Mouse (Mus musculus): ENCODE measurements around the gene Maml2. TPM values are rescaled to one million over a fixed set of nuclear protein-coding genes. Genes with fewer than 3 reads are reported as not detected.

Gene Maml2
- polyA plus RNA-seq, 1 experiment from 2014 or later: 12.1 TPM

DNA sequence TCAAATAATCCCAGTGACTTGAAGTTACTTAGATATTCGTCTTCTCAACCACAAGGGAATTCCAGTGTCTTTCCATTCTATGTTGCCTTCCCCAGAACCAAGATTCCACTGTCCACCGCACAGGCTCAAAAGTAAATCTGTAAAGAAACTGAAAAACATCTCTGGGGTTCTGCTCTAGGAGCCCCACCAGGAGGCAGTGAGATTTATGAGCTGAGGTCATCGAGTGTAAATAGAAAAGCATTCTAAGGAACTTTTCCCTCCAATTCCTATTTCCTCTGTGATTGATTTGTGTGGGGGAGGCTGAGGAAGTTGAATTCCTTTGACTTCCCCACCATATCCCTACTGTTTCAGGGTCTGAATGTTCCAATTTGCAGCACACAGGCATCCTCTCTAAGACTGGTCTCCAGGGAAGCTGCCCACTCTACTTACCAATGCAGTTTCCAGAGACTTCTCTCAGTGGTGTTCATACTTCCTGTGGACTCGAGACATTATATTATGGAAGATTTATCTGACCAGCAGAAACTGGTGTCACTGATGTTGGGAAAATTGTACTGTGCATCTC, 261.1 kb downstream of the Maml2 start:
- H3K4me3 ChIP-seq (replicated peaks; ENCODE audit: low read depth, low read length): no peak overlapping the region
- ATAC-seq (ENCODE audit: low FRiP score, low TSS enrichment): no peak
- DNase-seq: no peak
- no peak overlapping the region for H3K4me2 ChIP-seq (ENCODE audit: low read length)
- no peak overlapping the region for H3K27ac ChIP-seq (replicated peaks; ENCODE audit: low read depth, low read length)
- no peaks in the 10 kb centered on the region for H3K4me1 ChIP-seq (ENCODE audit: control insufficient read depth, insufficient read depth, low read length)
- 85% methylated on average over 4 of the region's 4 CpGs for WGBS
- no peaks in the 10 kb centered on the region for H3K27me3 ChIP-seq (ENCODE audit: control insufficient read depth, insufficient read depth, low read length)
- H3K9me3 ChIP-seq (ENCODE audit: control insufficient read depth, low read length): no peaks in the 10 kb centered on the region
- no peak overlapping the region for H3K9ac ChIP-seq (replicated peaks; ENCODE audit: low read length)
- no peaks in the 10 kb centered on the region for H3K36me3 ChIP-seq (ENCODE audit: control insufficient read depth, insufficient read depth, low read length)

DNA sequence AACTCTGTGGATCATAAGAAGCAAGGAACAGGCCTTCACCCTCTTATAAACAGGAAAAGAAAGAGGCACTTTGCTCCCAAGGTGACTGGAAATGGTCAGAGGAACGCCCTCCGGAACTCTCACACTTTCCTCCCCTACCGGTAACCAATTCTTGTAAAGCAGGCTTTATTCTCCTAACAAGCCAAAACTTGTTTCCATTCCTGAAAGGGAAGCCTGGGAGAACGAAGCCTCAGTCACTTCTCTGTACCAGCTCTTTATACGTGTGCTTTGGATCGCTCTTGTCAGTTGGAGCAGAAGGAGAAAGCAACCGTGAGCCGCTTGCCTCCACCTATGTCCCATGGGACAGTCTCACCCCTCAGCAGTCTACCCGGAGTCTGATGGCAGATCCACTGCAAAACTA, 262.9 kb downstream of the Maml2 start:
- H3K4me1 ChIP-seq (ENCODE audit: control insufficient read depth, insufficient read depth, low read length): 0 out of 2 replicates have a peak, but pooled peaks cover 4% of the 10 kb centered on the region
- H3K27ac ChIP-seq (replicated peaks; ENCODE audit: low read depth, low read length): no peak overlapping the region
- no peaks in the 10 kb centered on the region for H3K36me3 ChIP-seq (ENCODE audit: control insufficient read depth, insufficient read depth, low read length)
- no peak for ATAC-seq (ENCODE audit: low FRiP score, low TSS enrichment)
- no peaks in the 10 kb centered on the region for H3K27me3 ChIP-seq (ENCODE audit: control insufficient read depth, insufficient read depth, low read length)
- no peak overlapping the region for H3K4me3 ChIP-seq (replicated peaks; ENCODE audit: low read depth, low read length)
- H3K9me3 ChIP-seq (ENCODE audit: control insufficient read depth, low read length): no peaks in the 10 kb centered on the region
- no peak for DNase-seq
- 93% methylated on average over 9 of the region's 9 CpGs for WGBS
- H3K9ac ChIP-seq (replicated peaks; ENCODE audit: low read length): no peak overlapping the region
- no peak overlapping the region for H3K4me2 ChIP-seq (ENCODE audit: low read length)

DNA sequence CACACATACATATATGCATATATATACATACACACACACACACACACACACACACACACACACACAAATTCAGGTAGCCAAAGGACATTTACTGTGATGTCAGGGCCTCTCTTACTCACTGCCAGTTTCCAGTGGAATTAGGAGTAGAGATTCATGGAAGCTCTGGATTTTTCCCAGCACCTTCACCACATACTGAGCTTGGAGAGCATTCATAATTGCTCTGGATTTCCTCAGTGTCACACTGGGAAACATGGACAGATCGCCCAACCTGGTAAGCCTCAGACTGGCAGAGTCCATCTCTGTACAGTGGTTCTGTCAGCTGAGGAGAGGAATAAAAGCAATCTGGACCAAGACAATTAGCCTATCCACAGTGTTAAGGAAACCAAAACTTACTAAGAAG, 263.6 kb downstream of the Maml2 start:
- no peaks in the 10 kb centered on the region for H3K27me3 ChIP-seq (ENCODE audit: control insufficient read depth, insufficient read depth, low read length)
- no peak overlapping the region for H3K4me2 ChIP-seq (ENCODE audit: low read length)
- H3K9ac ChIP-seq (replicated peaks; ENCODE audit: low read length): no peak overlapping the region
- no peak for ATAC-seq (ENCODE audit: low FRiP score, low TSS enrichment)
- H3K4me1 ChIP-seq (ENCODE audit: control insufficient read depth, insufficient read depth, low read length): 0 out of 2 replicates have a peak, but pooled peaks cover 5% of the 10 kb centered on the region
- H3K36me3 ChIP-seq (ENCODE audit: control insufficient read depth, insufficient read depth, low read length): no peaks in the 10 kb centered on the region
- 80% methylated on average over 1 of the region's 1 CpGs for WGBS
- H3K9me3 ChIP-seq (ENCODE audit: control insufficient read depth, low read length): no peaks in the 10 kb centered on the region
- no peak overlapping the region for H3K27ac ChIP-seq (replicated peaks; ENCODE audit: low read depth, low read length)
- no peak for DNase-seq
- H3K4me3 ChIP-seq (replicated peaks; ENCODE audit: low read depth, low read length): no peak overlapping the region

DNA sequence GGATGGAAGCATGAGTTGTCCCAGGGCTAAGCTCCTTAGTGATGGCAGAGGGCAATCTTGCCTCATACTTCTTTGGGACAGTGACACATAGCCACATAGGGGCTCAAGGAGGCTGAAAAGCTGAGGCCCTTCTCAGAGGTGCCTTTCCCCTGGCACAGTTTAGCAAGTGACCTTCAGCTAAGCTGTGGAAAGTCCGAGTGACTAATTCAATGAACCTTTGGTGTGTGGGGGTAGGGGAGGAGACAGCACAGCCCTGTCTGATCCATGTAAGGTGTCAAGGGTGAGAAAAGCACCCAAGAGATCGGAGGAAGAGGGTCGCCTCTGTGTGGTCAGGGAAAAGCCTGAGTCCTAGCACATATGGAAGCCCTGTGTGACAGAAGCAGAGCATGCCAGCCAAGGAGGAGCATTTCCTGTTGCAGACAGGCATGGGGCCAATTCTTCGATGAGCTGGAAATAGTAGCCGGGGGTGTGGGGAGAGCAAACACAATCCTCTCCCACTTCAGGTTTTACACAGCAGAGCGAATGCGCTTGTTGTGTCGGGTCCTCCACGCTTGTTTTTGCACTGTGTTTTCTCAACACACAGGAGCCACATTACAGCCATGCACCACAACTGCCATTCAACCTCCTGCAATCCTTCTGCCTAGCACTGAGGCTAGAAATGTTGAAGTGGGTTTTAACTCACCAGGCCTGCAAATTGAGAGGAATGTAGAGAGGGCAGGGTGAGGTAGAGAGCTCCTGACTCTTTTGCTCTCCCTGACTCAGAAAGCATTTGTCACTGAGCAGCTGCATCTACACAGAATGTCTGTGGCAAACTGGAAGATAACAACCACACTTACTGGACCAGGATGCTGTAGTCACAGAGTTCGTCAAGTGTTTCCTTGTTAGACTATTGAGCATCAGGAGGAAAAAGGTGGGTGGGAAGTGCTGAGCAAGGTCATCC, 266.0 kb downstream of the Maml2 start:
- peak; percentile 23 for DNase-seq
- Histone ChIP-seq H3K27me3 (ENCODE audit: control insufficient read depth, insufficient read depth, low read length) (no peaks in the 10 kb centered on the region), H3K4me3 (replicated peaks; ENCODE audit: low read depth, low read length) (no peak overlapping the region), H3K36me3 (ENCODE audit: control insufficient read depth, insufficient read depth, low read length) (no peaks in the 10 kb centered on the region), H3K27ac (replicated peaks; ENCODE audit: low read depth, low read length) (no peak overlapping the region), H3K9ac (replicated peaks; ENCODE audit: low read length) (no peak overlapping the region), H3K4me2 (ENCODE audit: low read length) (no peak overlapping the region), H3K9me3 (ENCODE audit: control insufficient read depth, low read length) (no peaks in the 10 kb centered on the region), H3K4me1 (ENCODE audit: control insufficient read depth, insufficient read depth, low read length) (0 out of 2 replicates have a peak, but pooled peaks cover 5% of the 10 kb centered on the region)
- no peak for ATAC-seq (ENCODE audit: low FRiP score, low TSS enrichment)
- 77% methylated on average over 10 of the region's 10 CpGs for WGBS

DNA sequence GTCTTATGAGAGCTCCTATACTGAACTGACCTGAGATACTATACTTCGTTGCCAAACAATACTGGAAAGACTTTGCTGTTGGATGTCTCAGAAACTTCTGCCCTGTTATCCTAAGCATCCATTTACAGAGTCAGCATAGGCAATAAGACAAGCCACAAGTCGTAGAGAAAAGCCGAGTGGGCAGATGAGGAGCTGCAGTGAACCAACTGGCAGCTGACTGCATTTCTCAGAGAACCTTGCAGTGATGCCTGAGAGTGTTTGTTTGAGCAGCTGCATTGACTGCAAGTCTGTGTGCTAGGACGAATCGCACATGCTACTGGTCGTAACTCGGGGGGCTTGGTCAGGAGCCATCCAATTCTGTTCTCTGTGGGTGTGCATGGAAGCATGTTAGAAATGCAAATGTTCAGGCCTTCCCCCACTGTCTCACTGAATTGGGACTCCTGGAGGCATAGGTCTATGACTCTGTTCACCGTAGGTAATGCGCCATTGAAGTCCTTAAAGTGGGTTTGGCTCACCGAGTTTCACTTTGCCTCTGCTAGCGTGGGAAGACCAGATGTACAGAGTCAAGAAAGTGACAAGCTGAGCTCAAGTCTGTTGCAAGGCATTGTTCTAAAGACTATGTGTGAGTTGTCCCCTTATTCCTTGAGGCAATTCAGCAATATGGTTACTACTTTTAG, 267.7 kb downstream of the Maml2 start:
- H3K4me1 ChIP-seq (ENCODE audit: control insufficient read depth, insufficient read depth, low read length): 0 out of 2 replicates have a peak, but pooled peaks cover 5% of the 10 kb centered on the region
- no peak for ATAC-seq (ENCODE audit: low FRiP score, low TSS enrichment)
- DNase-seq: no peak
- no peak overlapping the region for H3K9ac ChIP-seq (replicated peaks; ENCODE audit: low read length)
- no peak overlapping the region for H3K27ac ChIP-seq (replicated peaks; ENCODE audit: low read depth, low read length)
- H3K36me3 ChIP-seq (ENCODE audit: control insufficient read depth, insufficient read depth, low read length): no peaks in the 10 kb centered on the region
- no peak overlapping the region for H3K4me3 ChIP-seq (replicated peaks; ENCODE audit: low read depth, low read length)
- 56% methylated on average over 11 of the region's 11 CpGs for WGBS
- no peaks in the 10 kb centered on the region for H3K27me3 ChIP-seq (ENCODE audit: control insufficient read depth, insufficient read depth, low read length)
- H3K9me3 ChIP-seq (ENCODE audit: control insufficient read depth, low read length): no peaks in the 10 kb centered on the region
- H3K4me2 ChIP-seq (ENCODE audit: low read length): no peak overlapping the region

DNA sequence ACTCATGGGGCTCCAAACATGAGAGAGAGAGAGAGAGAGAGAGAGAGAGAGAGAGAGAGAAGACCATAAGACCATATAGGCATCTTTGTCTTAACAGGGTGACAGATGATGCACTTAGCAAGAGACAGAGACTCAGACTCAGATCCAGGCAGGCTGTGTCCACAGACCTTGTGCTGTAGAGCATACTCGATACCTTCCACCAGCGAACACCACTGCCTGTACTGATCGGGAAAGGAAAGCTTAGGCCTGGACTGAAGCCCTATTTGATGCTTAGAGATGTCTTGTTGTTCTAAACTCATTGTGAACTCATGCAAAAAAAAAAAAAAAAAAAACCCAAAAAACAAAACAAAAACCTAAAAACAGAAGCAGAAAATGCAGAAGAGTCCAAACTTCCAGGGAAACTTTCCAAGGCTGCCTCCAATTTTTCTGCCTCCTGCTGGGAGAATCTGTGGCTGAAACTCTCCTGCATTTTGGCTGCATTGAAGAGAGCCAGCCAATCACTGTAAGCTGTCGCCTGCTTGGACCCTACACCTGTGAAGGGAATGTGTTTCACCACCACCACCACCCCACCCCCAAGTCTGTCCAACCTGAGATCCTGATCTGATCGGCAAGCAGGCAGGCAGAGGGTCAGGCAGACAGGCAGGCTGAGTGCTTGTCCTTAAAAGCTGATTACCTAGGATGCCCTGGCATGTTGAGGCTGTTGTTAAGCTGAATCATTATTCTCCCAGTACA, 268.6 kb downstream of the Maml2 start:
- no peaks in the 10 kb centered on the region for H3K27me3 ChIP-seq (ENCODE audit: control insufficient read depth, insufficient read depth, low read length)
- no peaks in the 10 kb centered on the region for H3K36me3 ChIP-seq (ENCODE audit: control insufficient read depth, insufficient read depth, low read length)
- no peak overlapping the region for H3K4me3 ChIP-seq (replicated peaks; ENCODE audit: low read depth, low read length)
- H3K4me1 ChIP-seq (ENCODE audit: control insufficient read depth, insufficient read depth, low read length): 0 out of 2 replicates have a peak, but pooled peaks cover 5% of the 10 kb centered on the region
- no peak overlapping the region for H3K27ac ChIP-seq (replicated peaks; ENCODE audit: low read depth, low read length)
- 83% methylated on average over 5 of the region's 5 CpGs for WGBS
- no peaks in the 10 kb centered on the region for H3K9me3 ChIP-seq (ENCODE audit: control insufficient read depth, low read length)
- ATAC-seq (ENCODE audit: low FRiP score, low TSS enrichment) (no peak), DNase-seq (no peak)
- H3K4me2 ChIP-seq (ENCODE audit: low read length): no peak overlapping the region
- H3K9ac ChIP-seq (replicated peaks; ENCODE audit: low read length): no peak overlapping the region

DNA sequence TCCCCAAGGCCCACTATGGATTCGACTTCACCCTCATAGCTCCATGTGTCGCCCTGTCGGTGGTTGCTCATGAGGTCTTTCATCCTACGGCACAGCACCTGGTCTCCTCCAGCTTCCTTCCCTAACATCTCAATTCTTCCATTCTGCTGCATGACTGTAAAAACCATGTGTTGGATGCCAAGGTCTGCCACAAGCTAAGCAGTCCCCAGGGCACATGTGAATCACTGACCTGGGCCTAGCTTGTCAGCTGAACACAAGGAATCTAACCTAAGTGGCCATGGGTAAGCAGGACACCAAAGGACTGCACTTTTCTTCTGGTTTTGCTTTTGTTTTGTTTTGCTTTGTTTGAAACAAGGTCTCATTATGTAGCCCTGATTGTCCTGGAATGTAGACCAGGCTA, 271.3 kb downstream of the Maml2 start:
- WGBS: 92% methylated on average over 4 of the region's 4 CpGs
- H3K4me1 ChIP-seq (ENCODE audit: control insufficient read depth, insufficient read depth, low read length): 0 out of 2 replicates have a peak, but pooled peaks cover 5% of the 10 kb centered on the region
- DNase-seq (no peak), ATAC-seq (ENCODE audit: low FRiP score, low TSS enrichment) (no peak)
- no peaks in the 10 kb centered on the region for H3K27me3 ChIP-seq (ENCODE audit: control insufficient read depth, insufficient read depth, low read length)
- no peak overlapping the region for H3K4me2 ChIP-seq (ENCODE audit: low read length)
- no peak overlapping the region for H3K9ac ChIP-seq (replicated peaks; ENCODE audit: low read length)
- H3K36me3 ChIP-seq (ENCODE audit: control insufficient read depth, insufficient read depth, low read length): no peaks in the 10 kb centered on the region
- H3K27ac ChIP-seq (replicated peaks; ENCODE audit: low read depth, low read length): no peak overlapping the region
- no peaks in the 10 kb centered on the region for H3K9me3 ChIP-seq (ENCODE audit: control insufficient read depth, low read length)
- H3K4me3 ChIP-seq (replicated peaks; ENCODE audit: low read depth, low read length): no peak overlapping the region

DNA sequence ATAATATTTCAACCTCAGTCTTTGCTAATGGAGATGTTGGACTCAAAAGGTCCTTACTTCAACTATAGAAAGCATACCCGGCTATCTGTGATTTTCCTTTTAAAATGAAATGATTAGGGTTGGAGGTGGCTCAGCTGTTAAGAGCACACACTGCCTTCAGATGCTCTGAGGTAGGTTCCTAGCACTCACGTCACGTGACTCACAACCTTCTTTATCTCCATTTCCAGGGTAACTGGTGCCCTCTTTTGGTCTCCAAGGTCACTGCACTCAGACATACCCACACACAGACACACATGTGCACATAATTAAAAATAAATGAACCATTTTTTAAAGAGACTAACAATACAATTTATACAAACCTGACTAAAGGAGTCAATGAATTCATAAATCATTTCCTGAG, 275.1 kb downstream of the Maml2 start:
- Histone ChIP-seq H3K27me3 (ENCODE audit: control insufficient read depth, insufficient read depth, low read length) (no peaks in the 10 kb centered on the region), H3K4me2 (ENCODE audit: low read length) (no peak overlapping the region), H3K27ac (replicated peaks; ENCODE audit: low read depth, low read length) (no peak overlapping the region), H3K4me1 (ENCODE audit: control insufficient read depth, insufficient read depth, low read length) (no peaks in the 10 kb centered on the region), H3K9ac (replicated peaks; ENCODE audit: low read length) (no peak overlapping the region), H3K9me3 (ENCODE audit: control insufficient read depth, low read length) (no peaks in the 10 kb centered on the region), H3K36me3 (ENCODE audit: control insufficient read depth, insufficient read depth, low read length) (no peaks in the 10 kb centered on the region), H3K4me3 (replicated peaks; ENCODE audit: low read depth, low read length) (no peak overlapping the region)
- ATAC-seq (ENCODE audit: low FRiP score, low TSS enrichment) (no peak), DNase-seq (no peak)
- WGBS: 97% methylated on average over 3 of the region's 3 CpGs

Measured in midbrain, embryonic 14.5 days (tissue).